Mouse (Mus musculus): ENCODE measurements around the gene Rasl11a. TPM values are rescaled to one million over a fixed set of nuclear protein-coding genes. Genes with fewer than 3 reads are reported as not detected.

Gene Rasl11a
- total and polyA plus RNA-seq, 2 experiments from 2014 or later, result 7.7 to 18.8 TPM

- DNase-seq (ENCODE audit: low spot score), result no peak
- Histone ChIP-seq H3K27ac (ENCODE audit: low read depth) (no peak overlapping the region), H3K9ac (replicated peaks; ENCODE audit: low read depth, low read length) (no peak overlapping the region), H3K4me3 (ENCODE audit: low read depth, low read length) (no peak overlapping the region), H3K36me3 (replicated peaks; ENCODE audit: control insufficient read depth, insufficient read depth, low read length) (no peaks in the 10 kb centered on the region), H3K27me3 (ENCODE audit: control insufficient read depth, insufficient read depth, low read length) (0 out of 2 replicates have a peak, but pooled peaks cover 6% of the 10 kb centered on the region), H3K4me1 (ENCODE audit: control insufficient read depth, insufficient read depth) (no peaks in the 10 kb centered on the region), H3K9me3 (replicated peaks; ENCODE audit: control insufficient read depth, low read length) (no peaks in the 10 kb centered on the region), H3K4me2 (ENCODE audit: low read depth, low read length) (no peak overlapping the region)
- 65% methylated on average over 6 of the region's 6 CpGs for whole genome bisulfite sequencing
- ATAC-seq (ENCODE audit: insufficient read depth, low read depth), result no peak
- no peak for TF ChIP-seq CTCF (IDR thresholded peaks at IDR 0.05; ENCODE audit: low read depth)
- no peak for TF ChIP-seq EP300 (IDR thresholded peaks at IDR 0.05; ENCODE audit: low read depth)
Observed at GRCm38 (mm10) chr5:146882261-146882660, 37.4 kb downstream of the Rasl11a start.

GRCm38 (mm10) chr5:146883053-146883452 is 38.2 kb downstream of the Rasl11a start:
- no peak overlapping the region for H3K4me2 ChIP-seq (ENCODE audit: low read depth, low read length)
- no peak for TF ChIP-seq EP300 (IDR thresholded peaks at IDR 0.05; ENCODE audit: low read depth)
- TF ChIP-seq CTCF (IDR thresholded peaks at IDR 0.05; ENCODE audit: low read depth), result peak; percentile 21
- 64% methylated on average over 7 of the region's 7 CpGs for WGBS
- H3K27me3 ChIP-seq (ENCODE audit: control insufficient read depth, insufficient read depth, low read length), result 0 out of 2 replicates have a peak, but pooled peaks cover 6% of the 10 kb centered on the region
- no peak overlapping the region for H3K27ac ChIP-seq (ENCODE audit: low read depth)
- no peaks in the 10 kb centered on the region for H3K36me3 ChIP-seq (replicated peaks; ENCODE audit: control insufficient read depth, insufficient read depth, low read length)
- ATAC-seq (ENCODE audit: insufficient read depth, low read depth) (no peak), DNase-seq (ENCODE audit: low spot score) (no peak)
- no peak overlapping the region for H3K4me3 ChIP-seq (ENCODE audit: low read depth, low read length)
- no peaks in the 10 kb centered on the region for H3K9me3 ChIP-seq (replicated peaks; ENCODE audit: control insufficient read depth, low read length)
- no peaks in the 10 kb centered on the region for H3K4me1 ChIP-seq (ENCODE audit: control insufficient read depth, insufficient read depth)
- H3K9ac ChIP-seq (replicated peaks; ENCODE audit: low read depth, low read length), result no peak overlapping the region

- ATAC-seq (ENCODE audit: insufficient read depth, low read depth) (no peak), DNase-seq (ENCODE audit: low spot score) (no peak)
- 87% methylated on average over 15 of the region's 15 CpGs for WGBS
- Histone ChIP-seq H3K27ac (ENCODE audit: low read depth) (no peak overlapping the region), H3K27me3 (ENCODE audit: control insufficient read depth, insufficient read depth, low read length) (0 out of 2 replicates have a peak, but pooled peaks cover 6% of the 10 kb centered on the region), H3K4me2 (ENCODE audit: low read depth, low read length) (no peak overlapping the region), H3K36me3 (replicated peaks; ENCODE audit: control insufficient read depth, insufficient read depth, low read length) (no peaks in the 10 kb centered on the region), H3K9ac (replicated peaks; ENCODE audit: low read depth, low read length) (no peak overlapping the region), H3K9me3 (replicated peaks; ENCODE audit: control insufficient read depth, low read length) (no peaks in the 10 kb centered on the region), H3K4me1 (ENCODE audit: control insufficient read depth, insufficient read depth) (no peaks in the 10 kb centered on the region), H3K4me3 (ENCODE audit: low read depth, low read length) (no peak overlapping the region)
- no peak for TF ChIP-seq EP300 (IDR thresholded peaks at IDR 0.05; ENCODE audit: low read depth)
- TF ChIP-seq CTCF (IDR thresholded peaks at IDR 0.05; ENCODE audit: low read depth), result no peak
Observed at GRCm38 (mm10) chr5:146883486-146884272, 38.8 kb downstream of the Rasl11a start.

- Histone ChIP-seq H3K4me1 (ENCODE audit: control insufficient read depth, insufficient read depth) (no peaks in the 10 kb centered on the region), H3K4me2 (ENCODE audit: low read depth, low read length) (no peak overlapping the region), H3K9me3 (replicated peaks; ENCODE audit: control insufficient read depth, low read length) (0 out of 2 replicates have a peak, but pooled peaks cover 6% of the 10 kb centered on the region), H3K27ac (ENCODE audit: low read depth) (no peak overlapping the region), H3K4me3 (ENCODE audit: low read depth, low read length) (no peak overlapping the region), H3K36me3 (replicated peaks; ENCODE audit: control insufficient read depth, insufficient read depth, low read length) (no peaks in the 10 kb centered on the region), H3K27me3 (ENCODE audit: control insufficient read depth, insufficient read depth, low read length) (0 out of 2 replicates have a peak, but pooled peaks cover 4% of the 10 kb centered on the region), H3K9ac (replicated peaks; ENCODE audit: low read depth, low read length) (no peak overlapping the region)
- no peak for TF ChIP-seq EP300 (IDR thresholded peaks at IDR 0.05; ENCODE audit: low read depth)
- TF ChIP-seq CTCF (IDR thresholded peaks at IDR 0.05; ENCODE audit: low read depth), result peak; percentile 36
- ATAC-seq (ENCODE audit: insufficient read depth, low read depth) (no peak), DNase-seq (ENCODE audit: low spot score) (no peak)
- WGBS, result 16% methylated on average over 14 of the region's 14 CpGs
Observed at GRCm38 (mm10) chr5:146891127-146891526, 46.3 kb downstream of the Rasl11a start.

- WGBS, result 74% methylated on average over 4 of the region's 4 CpGs
- H3K4me1 ChIP-seq (ENCODE audit: control insufficient read depth, insufficient read depth), result no peaks in the 10 kb centered on the region
- H3K9ac ChIP-seq (replicated peaks; ENCODE audit: low read depth, low read length), result no peak overlapping the region
- no peak overlapping the region for H3K4me3 ChIP-seq (ENCODE audit: low read depth, low read length)
- no peak for DNase-seq (ENCODE audit: low spot score)
- H3K27me3 ChIP-seq (ENCODE audit: control insufficient read depth, insufficient read depth, low read length), result 0 out of 2 replicates have a peak, but pooled peaks cover 4% of the 10 kb centered on the region
- no peaks in the 10 kb centered on the region for H3K36me3 ChIP-seq (replicated peaks; ENCODE audit: control insufficient read depth, insufficient read depth, low read length)
- TF ChIP-seq CTCF (IDR thresholded peaks at IDR 0.05; ENCODE audit: low read depth), result no peak
- TF ChIP-seq EP300 (IDR thresholded peaks at IDR 0.05; ENCODE audit: low read depth), result no peak
- no peak for ATAC-seq (ENCODE audit: insufficient read depth, low read depth)
- no peak overlapping the region for H3K4me2 ChIP-seq (ENCODE audit: low read depth, low read length)
- H3K27ac ChIP-seq (ENCODE audit: low read depth), result no peak overlapping the region
- H3K9me3 ChIP-seq (replicated peaks; ENCODE audit: control insufficient read depth, low read length), result 0 out of 2 replicates have a peak, but pooled peaks cover 6% of the 10 kb centered on the region
Observed at GRCm38 (mm10) chr5:146892904-146893303, 48.0 kb downstream of the Rasl11a start.

Data from heart, postnatal 0 days (tissue).